Mouse (Mus musculus): Measurements from ENCODE around the gene Morn2. TPM values are rescaled to one million over a fixed set of nuclear protein-coding genes. Genes with fewer than 3 reads are reported as not detected.
"Not testable (repeated sequence)": the region's sequence is repeated elsewhere in the genome, so short reads cannot be mapped to it uniquely, and the experiment has no call there.

The Morn2 gene
- total RNA-seq (2018; cell fraction: chromatin; rRNA removed): 1 to 10 TPM in 12 of 26 experiments, not detected in 14; 1.5 to 5.1 (median 2.0) TPM
- total RNA-seq (2018; cell fraction: cytosol; rRNA removed): 10 to 100 TPM in 6 of 26 experiments, 1 to 10 TPM in 20; 4.3 to 14.7 (median 8.1) TPM
- total RNA-seq (2018; cell fraction: nucleus; rRNA removed): 1 to 10 TPM in 16 of 26 experiments, under 1 TPM in 1, not detected in 9; 0.89 to 7.6 (median 2.2) TPM
- 6.1 to 7.6 TPM (median 7.4 TPM) in 3 replicates for polyA plus RNA-seq (2018)

- H3K79me2 ChIP-seq (ENCODE audit: inconsistent target): peaks cover 16% of the 10 kb centered on the region; the same call in 1 of the 2 replicates
- 1% methylated on average over 35 of the region's 35 CpGs for WGBS (ENCODE audit: missing documents)
- H3K4me3 ChIP-seq (ENCODE audit: inconsistent target): peak within 1 kb of the TSS; percentile 93
- H3K36me3 ChIP-seq (ENCODE audit: inconsistent target): no peaks in the 10 kb centered on the region
- no peak within 1 kb of the TSS for H3K27ac ChIP-seq
Observed at GRCm38 (mm10) chr17:80290074-80290657, at the start of gene Morn2, which contains the start of gene Dhx57. Gene Morn2 (plus strand): TSS chr17:80290203. Gene Dhx57 (minus strand): TSS chr17:80290476.

- Histone ChIP-seq H3K27ac (no peak overlapping the region), H3K4me3 (ENCODE audit: inconsistent target) (no peak overlapping the region), H3K36me3 (ENCODE audit: inconsistent target) (peaks cover 59% of the 10 kb centered on the region), H3K79me2 (ENCODE audit: inconsistent target) (no peaks in the 10 kb centered on the region)
- WGBS (ENCODE audit: missing documents): 91% methylated on average over 9 of the region's 9 CpGs
Observed at GRCm38 (mm10) chr17:80241594-80241993, 48.4 kb upstream of the Morn2 start.

- Histone ChIP-seq H3K4me3 (ENCODE audit: inconsistent target) (no peak overlapping the region), H3K79me2 (ENCODE audit: inconsistent target) (no peaks in the 10 kb centered on the region), H3K36me3 (ENCODE audit: inconsistent target) (peaks cover 70% of the 10 kb centered on the region), H3K27ac (no peak overlapping the region)
- WGBS (ENCODE audit: missing documents): 93% methylated on average over 13 of the region's 13 CpGs
Observed at GRCm38 (mm10) chr17:80243116-80243515, 46.9 kb upstream of the Morn2 start.

GRCm38 (mm10) chr17:80252757-80253525 lies 37.1 kb upstream of the Morn2 start:
- Histone ChIP-seq H3K27ac (peak overlapping the region; percentile 61), H3K79me2 (ENCODE audit: inconsistent target) (no peaks in the 10 kb centered on the region), H3K4me3 (ENCODE audit: inconsistent target) (no peak overlapping the region), H3K36me3 (ENCODE audit: inconsistent target) (peaks cover 75% of the 10 kb centered on the region)
- 83% methylated on average over 13 of the region's 13 CpGs for WGBS (ENCODE audit: missing documents)

GRCm38 (mm10) chr17:80254421-80254820 lies 35.6 kb upstream of the Morn2 start:
- WGBS (ENCODE audit: missing documents): 94% methylated on average over 5 of the region's 5 CpGs

GRCm38 (mm10) chr17:80255208-80255607 lies 34.8 kb upstream of the Morn2 start:
- peaks cover 76% of the 10 kb centered on the region for H3K36me3 ChIP-seq (ENCODE audit: inconsistent target)
- H3K79me2 ChIP-seq (ENCODE audit: inconsistent target): no peaks in the 10 kb centered on the region
- no peak overlapping the region for H3K4me3 ChIP-seq (ENCODE audit: inconsistent target)
- 94% methylated on average over 13 of the region's 13 CpGs for WGBS (ENCODE audit: missing documents)
- no peak overlapping the region for H3K27ac ChIP-seq

More at GRCm38 (mm10) chr17:80254421-80254820, 35.6 kb upstream of the Morn2 start:
- Histone ChIP-seq H3K79me2 (ENCODE audit: inconsistent target) (no peaks in the 10 kb centered on the region), H3K27ac (no peak overlapping the region), H3K4me3 (ENCODE audit: inconsistent target) (no peak overlapping the region), H3K36me3 (ENCODE audit: inconsistent target) (peaks cover 76% of the 10 kb centered on the region)

GRCm38 (mm10) chr17:80267065-80267464 lies 22.9 kb upstream of the Morn2 start:
- 94% methylated on average over 4 of the region's 4 CpGs for WGBS (ENCODE audit: missing documents)
- H3K79me2 ChIP-seq (ENCODE audit: inconsistent target): no peaks in the 10 kb centered on the region
- H3K36me3 ChIP-seq (ENCODE audit: inconsistent target): peaks cover 65% of the 10 kb centered on the region
- H3K4me3 ChIP-seq (ENCODE audit: inconsistent target): no peak overlapping the region
- no peak overlapping the region for H3K27ac ChIP-seq

GRCm38 (mm10) chr17:80268151-80268550 lies 21.9 kb upstream of the Morn2 start:
- no peak overlapping the region for H3K27ac ChIP-seq
- WGBS (ENCODE audit: missing documents): 93% methylated on average over 3 of the region's 3 CpGs
- H3K4me3 ChIP-seq (ENCODE audit: inconsistent target): no peak overlapping the region
- H3K36me3 ChIP-seq (ENCODE audit: inconsistent target): peaks cover 75% of the 10 kb centered on the region
- no peaks in the 10 kb centered on the region for H3K79me2 ChIP-seq (ENCODE audit: inconsistent target)

GRCm38 (mm10) chr17:80270622-80271021 lies 19.4 kb upstream of the Morn2 start:
- not testable (repeated sequence) for H3K4me3 ChIP-seq (ENCODE audit: inconsistent target); H3K79me2 ChIP-seq (ENCODE audit: inconsistent target); H3K27ac ChIP-seq
- 96% methylated on average over 7 of the region's 7 CpGs for WGBS (ENCODE audit: missing documents)
- peaks cover 75% of the 10 kb centered on the region for H3K36me3 ChIP-seq (ENCODE audit: inconsistent target)

- no peak overlapping the region for H3K4me3 ChIP-seq (ENCODE audit: inconsistent target)
- peaks cover 55% of the 10 kb centered on the region; the same call in 1 of the 2 replicates for H3K36me3 ChIP-seq (ENCODE audit: inconsistent target)
- 95% methylated on average over 4 of the region's 4 CpGs for WGBS (ENCODE audit: missing documents)
- H3K27ac ChIP-seq: no peak overlapping the region
- peaks cover 8% of the 10 kb centered on the region; the same call in 1 of the 2 replicates for H3K79me2 ChIP-seq (ENCODE audit: inconsistent target)
Observed at GRCm38 (mm10) chr17:80278255-80278654, 11.7 kb upstream of the Morn2 start.

- Histone ChIP-seq H3K36me3 (ENCODE audit: inconsistent target) (peaks cover 43% of the 10 kb centered on the region; the same call in 1 of the 2 replicates), H3K27ac (no peak overlapping the region), H3K79me2 (ENCODE audit: inconsistent target) (peaks cover 20% of the 10 kb centered on the region; the same call in 1 of the 2 replicates), H3K4me3 (ENCODE audit: inconsistent target) (no peak overlapping the region)
- 94% methylated on average over 8 of the region's 8 CpGs for WGBS (ENCODE audit: missing documents)
Observed at GRCm38 (mm10) chr17:80279340-80280070, 10.5 kb upstream of the Morn2 start.

GRCm38 (mm10) chr17:80284446-80284845 lies 5.6 kb upstream of the Morn2 start:
- 88% methylated on average over 4 of the region's 4 CpGs for WGBS (ENCODE audit: missing documents)
- Histone ChIP-seq H3K79me2 (ENCODE audit: inconsistent target) (peaks cover 35% of the 10 kb centered on the region; the same call in 1 of the 2 replicates), H3K4me3 (ENCODE audit: inconsistent target) (no peak overlapping the region), H3K27ac (no peak overlapping the region), H3K36me3 (ENCODE audit: inconsistent target) (peaks cover 16% of the 10 kb centered on the region; the same call in 1 of the 2 replicates)

GRCm38 (mm10) chr17:80288012-80288411 lies 2.0 kb upstream of the Morn2 start:
- Histone ChIP-seq H3K36me3 (ENCODE audit: inconsistent target) (no peaks in the 10 kb centered on the region), H3K27ac (no peak overlapping the region), H3K79me2 (ENCODE audit: inconsistent target) (peaks cover 33% of the 10 kb centered on the region; the same call in 1 of the 2 replicates), H3K4me3 (ENCODE audit: inconsistent target) (no peak overlapping the region)
- 59% methylated on average over 6 of the region's 6 CpGs for WGBS (ENCODE audit: missing documents)

Data from macrophage (primary cell).